Mouse (Mus musculus) lung, postnatal 0 days (tissue): ENCODE measurements around the gene Nr1h2.

Experiments used
- CTCF ChIP-seq: IDR thresholded peaks from 2 replicates; pipeline ENCODE4 v1.5.1; 2016; ENCODE audit warnings: antibody characterized with exemption, mild to moderate bottlenecking
- EP300 ChIP-seq: IDR thresholded peaks from 2 replicates; pipeline ENCODE4 v1.6.1; 2016; ENCODE audit warnings: antibody characterized with exemption, mild to moderate bottlenecking, control low read depth

DNA sequence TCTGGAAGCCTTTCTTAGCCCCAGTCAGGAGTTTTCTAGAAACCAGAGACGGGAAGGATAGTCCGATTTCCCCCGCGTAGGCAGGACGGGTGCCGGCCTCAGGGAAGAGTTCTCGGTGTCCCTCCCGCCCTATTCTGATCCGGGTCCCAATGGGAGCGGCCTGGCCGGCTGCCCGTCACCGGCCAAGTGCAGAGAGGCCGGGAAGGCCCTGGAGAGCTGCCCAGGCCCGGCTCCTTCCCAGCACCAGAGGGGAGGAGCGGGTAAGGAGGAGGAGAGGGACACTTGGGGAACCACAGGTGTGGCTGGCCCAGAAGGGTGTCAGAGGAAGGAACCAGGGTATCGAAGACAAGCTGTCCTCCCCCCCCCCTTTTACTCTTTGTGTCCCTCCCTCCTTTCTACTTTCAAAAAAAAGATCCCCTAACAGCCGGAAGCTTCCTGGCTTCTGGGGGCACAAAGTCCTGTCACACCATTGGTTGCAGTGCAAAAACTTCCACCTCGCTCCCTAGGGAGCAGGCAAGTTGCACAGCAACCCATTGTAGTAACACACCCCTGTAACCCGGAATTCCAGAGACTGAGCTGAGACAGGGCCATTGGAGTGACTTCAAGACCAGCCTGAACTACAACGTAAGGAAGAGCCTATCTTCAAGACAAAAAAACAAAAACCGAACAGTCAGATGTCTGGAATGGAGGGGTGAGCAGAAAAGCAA lies 28.5 kb downstream of the Nr1h2 start:
- TF ChIP-seq EP300 (no peak), CTCF (no peak)
